Mouse (Mus musculus): ENCODE results near the gene Kdelr1. TPM values are rescaled to one million over a fixed set of nuclear protein-coding genes. Genes with fewer than 3 reads are reported as not detected.

Kdelr1 gene
- polyA plus RNA-seq, 1 experiment: 121 TPM

DNA sequence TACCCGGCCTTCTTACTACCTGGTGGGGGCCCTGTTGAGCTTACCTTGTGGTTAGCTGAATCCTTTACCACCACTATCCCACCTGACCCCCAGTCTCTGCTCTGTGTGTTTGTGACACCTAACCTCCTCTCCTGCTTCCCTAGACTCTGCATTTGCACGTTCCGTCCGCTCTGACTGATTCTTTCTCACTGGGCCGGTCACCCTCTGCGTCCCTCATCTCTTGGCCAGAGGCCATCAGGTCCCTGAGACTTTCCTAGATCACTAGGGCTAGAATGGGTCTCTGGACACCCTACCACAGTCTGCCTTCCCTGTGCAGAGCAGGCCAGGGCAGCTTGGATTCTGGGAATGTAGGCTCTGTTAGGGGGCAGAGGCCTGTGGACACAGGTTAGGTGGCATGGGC is 41.5 kb downstream of the Kdelr1 start:
- DNase-seq (ENCODE audit: extremely low spot score in 1 of 2, low spot score in 1 of 2): no peak

DNA sequence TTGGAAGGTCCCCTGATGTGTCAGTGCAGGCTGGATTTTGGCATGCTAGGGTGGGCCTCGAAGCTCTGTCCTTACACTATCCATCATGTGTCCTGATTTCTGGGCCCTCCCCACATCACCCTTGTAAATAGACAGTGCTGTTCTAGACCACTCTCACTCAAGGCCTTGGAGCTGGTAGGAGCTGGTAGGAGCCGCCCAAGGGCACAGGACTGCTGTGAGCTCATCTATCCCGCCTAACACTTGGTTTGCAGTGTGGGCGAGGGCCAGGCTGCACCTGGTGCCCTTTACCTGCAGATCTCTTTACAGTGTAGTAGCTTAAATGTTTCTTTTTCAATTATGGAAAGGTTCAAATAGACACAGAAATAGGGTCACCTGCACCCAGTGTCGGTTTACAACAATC is 42.4 kb downstream of the Kdelr1 start:
- no peak for DNase-seq (ENCODE audit: extremely low spot score in 1 of 2, low spot score in 1 of 2)

DNA sequence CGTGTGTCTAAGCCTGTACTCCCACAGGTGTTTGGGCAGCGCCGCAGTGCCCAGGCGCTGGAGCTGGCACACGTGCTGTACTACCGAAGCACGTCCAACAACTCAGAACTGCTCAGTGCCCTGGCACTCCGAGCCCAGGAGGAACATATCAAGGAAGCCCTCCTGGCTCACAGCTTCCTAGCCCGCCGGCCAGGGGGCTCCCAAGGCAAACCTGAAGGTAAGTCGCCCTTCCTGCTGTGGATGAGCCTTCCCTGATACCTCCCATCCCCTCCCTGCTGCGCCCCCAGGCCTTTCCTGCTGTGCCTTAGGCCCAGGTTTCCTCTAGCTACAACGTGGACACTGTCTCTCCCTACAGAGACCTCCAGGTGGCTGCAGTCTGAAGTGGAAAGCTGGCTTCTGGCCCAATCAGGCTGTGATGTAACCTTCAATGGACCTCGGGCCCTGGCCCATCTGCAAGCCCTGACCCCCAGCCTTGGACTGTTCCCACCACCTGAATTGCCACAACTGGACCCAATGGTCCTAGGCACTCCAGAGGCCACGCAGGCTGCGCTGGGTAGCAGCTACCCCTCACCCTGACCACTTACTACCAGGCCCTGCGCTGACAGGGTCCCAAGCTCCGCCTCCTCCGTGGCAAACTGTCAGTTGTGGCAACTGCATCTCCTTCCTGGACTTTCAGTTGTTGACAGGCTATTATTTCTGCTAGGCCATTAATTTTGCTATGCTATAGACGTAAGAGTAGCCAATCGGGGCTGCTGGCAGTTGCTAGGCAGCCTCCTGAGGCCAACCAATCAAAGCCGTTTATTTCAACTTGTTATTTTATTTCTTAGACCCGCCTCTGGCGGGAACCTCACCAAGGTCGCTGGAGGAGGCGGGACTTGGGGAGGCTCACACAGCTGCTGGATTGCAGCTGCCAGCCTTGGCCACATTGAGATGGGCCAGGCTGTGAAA is 43.8 kb downstream of the Kdelr1 start:
- peak; percentile 74 to 80 for DNase-seq (ENCODE audit: extremely low spot score in 1 of 2, low spot score in 1 of 2)

DNA sequence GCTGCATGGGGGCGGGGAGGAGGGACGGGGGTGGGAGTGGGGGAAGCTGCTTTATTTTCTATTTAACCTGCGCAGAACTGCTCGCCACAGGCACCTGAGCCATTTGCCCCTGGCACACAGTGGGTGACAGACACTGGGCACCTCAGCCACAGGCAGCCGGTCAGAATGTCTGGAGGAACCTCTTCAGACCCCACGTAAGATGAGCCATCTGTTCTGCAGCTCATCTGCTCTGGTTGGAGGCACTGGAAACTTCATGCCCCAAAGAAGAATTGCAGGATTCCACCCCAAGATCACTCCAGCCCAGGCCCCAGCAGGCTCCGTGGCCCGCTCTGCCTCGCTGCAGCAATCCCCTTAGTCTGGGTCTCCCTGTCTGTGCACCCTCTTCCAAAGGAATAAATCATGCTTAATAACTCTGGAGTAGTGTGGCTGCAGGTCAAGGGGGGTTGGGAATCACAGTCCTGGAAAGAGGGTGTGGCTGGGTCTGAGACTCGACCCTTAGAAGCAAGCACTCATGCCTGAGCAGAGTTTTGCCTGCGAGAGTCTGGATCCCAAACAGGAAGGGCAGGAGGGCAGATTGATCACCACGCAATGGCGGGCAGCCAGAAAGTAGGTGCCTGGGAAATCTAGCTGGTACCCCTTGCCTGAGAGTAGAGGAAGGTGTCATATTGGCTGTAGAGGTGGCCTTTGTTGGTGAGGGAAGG is 44.6 kb downstream of the Kdelr1 start:
- DNase-seq (ENCODE audit: extremely low spot score in 1 of 2, low spot score in 1 of 2): no peak

DNA sequence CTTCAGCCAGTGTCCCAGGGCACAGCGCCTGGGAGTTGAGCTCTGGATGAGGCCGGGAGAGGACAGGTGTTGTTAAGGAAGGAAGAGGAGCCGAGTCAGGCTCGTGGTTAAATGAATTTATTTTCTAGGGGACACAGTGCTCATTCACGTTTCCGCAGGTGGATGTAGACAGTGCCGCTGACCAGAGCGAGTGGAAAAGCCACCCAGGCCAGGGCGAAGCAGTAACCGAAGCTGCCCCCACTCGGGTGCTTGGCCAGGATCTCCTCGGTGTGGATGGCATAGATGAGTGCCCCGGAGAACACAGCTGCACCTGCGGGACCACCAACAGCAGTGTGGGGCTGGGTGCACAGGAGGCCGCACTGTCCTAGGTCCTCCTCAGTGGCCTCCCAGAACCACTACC is 45.4 kb downstream of the Kdelr1 start:
- DNase-seq (ENCODE audit: extremely low spot score in 1 of 2, low spot score in 1 of 2): no peak

DNA sequence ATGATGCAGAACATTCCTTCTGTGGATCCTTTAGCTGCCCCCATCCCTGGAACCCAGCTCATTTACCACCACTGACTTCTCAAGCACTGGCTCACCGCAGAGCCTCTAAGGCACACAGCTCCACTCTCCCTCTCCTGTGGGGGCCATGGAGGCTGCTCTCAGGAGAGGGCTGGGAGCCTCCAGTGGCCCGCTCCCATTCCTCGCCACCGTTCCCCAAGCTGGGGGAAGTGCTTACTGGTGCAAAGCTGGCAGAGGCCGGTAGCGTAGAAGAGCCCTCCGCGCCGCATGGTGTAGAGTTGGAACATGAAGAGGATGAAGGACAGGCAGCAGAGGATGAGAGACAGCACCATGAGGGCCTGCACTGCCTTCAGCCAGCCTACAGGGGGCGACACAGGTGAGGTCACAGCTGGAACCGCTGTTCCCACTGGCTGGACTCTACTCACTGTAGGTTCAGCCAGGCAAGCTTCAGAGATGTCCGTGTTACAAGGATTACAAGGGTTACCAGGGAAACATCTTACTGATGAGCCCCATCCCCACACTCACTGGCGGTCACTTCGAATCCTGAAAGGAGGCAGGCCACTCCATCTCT is 46.6 kb downstream of the Kdelr1 start:
- no peak for DNase-seq (ENCODE audit: extremely low spot score in 1 of 2, low spot score in 1 of 2)

DNA sequence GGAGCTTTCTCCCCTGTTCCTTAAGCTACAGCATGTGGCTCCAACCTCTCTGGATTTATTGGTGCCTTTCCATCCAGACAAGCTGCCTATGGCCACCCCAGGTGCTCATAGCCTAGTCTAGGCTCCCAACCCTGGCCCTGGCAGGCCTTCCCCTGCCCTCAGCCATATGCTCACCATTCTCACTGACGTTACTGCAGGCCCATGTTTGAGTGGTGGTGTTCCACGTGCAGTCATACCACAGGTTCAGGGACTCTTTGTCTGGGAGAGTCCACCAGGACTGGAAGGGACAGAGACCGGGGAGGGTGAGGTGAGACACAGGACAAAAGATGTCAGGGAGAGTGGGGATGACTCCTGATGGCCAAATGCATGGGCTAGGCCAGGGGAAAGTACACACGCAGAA is 47.2 kb downstream of the Kdelr1 start:
- DNase-seq (ENCODE audit: extremely low spot score in 1 of 2, low spot score in 1 of 2): no peak

DNA sequence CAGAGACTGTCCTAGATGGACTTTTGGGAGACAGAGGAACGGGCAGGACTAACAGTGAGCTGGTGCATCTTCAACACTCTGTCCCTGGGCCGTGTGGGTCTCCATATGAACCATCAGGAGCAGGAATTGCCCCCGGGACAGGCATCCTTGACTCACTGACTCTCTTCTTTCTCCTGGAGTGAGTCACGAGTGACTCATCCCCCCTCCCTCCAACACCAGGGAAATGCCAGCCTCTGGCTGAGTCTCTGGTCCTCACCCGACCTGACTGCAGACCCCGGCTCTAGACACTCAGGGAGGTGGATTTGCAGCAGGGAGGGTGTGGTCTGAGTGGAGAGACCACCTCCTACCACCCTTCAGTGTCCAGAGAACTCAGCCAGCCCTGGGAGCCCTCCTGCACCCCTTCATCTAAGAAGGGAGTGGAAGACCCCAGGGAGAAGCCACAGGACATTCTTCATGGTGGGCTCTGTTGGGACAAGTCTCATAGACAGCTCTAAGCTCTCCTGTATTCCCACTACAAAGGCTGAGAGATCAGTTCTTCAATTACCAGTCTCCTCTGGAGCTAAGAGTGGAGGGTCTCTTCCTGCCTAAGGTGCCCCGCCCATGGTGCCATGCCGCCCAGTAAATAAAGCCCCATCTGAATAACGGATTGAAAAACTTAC is 48.1 kb downstream of the Kdelr1 start:
- peak in 1 of 2 experiments; percentile 50 for DNase-seq (ENCODE audit: extremely low spot score in 1 of 2, low spot score in 1 of 2)

DNA sequence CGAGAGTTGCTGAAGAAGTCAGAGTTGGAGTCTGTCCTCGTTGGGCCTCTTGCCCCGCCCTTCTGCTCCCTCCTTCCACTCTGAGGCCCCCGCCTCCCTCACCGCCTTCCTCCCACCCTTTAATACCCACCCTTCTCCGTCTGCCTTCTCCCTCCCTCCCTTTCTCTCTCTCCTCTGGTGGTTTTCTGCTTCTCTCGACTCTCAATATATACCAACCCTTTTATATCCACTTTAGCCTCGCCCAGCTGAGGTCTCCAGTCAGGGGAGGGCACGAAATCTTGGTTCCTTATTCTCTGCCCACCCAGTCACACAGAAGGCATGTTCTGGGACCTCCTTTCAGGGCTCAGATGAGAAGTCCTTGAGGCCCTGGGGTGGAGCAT is 48.7 kb downstream of the Kdelr1 start, which contains the start of gene Emp3:
Emp3 (minus strand) TSS at position 163 of the 380 bp plus-strand sequence.
- no peak for DNase-seq (ENCODE audit: extremely low spot score in 1 of 2, low spot score in 1 of 2)

DNA sequence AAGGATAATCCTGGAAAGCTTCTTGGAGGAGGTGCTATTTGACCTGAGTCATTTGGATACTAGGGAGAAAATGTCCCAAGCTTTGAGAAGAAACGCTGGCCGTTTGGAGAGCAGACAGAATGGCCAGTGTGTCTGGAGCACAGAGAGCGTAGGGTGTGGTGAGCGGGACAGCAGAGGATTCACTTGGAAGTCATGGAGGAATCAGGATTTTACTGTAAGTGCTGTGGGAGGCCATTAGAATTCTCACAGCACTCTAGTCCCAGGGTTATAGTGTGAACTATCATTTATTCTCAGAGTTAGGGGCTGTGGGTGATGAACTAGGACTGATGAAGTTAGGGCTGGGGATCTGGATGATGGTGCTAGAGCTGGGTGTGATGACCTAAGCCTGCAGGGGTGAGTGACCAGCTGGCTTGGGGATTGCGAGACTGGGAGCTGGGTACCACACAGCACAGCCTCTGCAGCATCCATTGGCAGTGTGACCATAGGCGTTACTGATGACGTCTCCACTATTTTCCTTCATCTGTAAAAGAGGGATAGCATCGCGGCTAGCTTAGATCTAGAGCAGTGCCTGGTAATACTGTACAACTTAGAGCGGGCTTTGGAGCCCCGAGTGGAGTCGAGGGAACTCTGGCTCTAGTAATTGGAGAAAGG is 49.5 kb downstream of the Kdelr1 start:
- DNase-seq (ENCODE audit: extremely low spot score in 1 of 2, low spot score in 1 of 2): no peak

DNA sequence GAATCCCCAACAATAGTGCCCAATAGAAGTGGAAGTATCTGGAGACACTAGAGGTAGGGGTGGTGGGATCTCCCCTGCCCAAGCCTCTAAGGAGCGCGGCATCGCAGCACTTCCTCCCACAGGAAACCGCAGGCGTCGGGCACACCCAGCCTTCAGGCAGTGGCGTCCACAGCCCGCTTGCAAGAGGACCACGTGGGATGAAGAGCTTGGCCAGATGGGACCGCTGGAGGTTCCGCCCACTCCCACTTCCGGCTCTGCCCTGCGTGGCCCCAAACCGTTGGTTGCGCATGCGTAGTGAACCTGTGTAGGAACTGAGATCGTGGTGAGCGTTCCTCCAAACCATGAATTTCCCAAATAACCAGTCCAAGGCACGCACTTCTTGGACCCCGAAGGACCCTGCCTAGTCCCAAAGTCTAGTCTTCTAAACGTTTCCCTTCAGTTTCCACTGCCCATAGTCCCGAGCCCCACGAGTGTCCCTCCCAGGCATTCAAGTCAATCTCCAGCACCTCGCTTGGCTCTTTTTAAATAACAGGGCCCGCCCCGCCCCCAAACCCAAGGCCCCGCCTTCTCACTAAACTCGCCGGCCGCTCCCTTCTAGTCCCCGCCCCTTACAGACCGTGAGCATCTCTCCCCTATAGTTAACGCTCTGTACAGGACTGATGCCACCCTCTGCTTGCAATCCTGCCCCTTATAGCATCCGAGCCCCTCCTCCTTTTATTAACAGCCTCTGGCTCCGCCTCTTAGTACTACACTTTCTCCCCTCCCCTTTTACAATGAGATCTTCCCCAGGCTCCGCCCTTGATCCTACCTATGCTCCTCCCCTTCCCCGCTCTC is 50.6 kb downstream of the Kdelr1 start:
- DNase-seq (ENCODE audit: extremely low spot score in 1 of 2, low spot score in 1 of 2): peak; percentile 91 to 95

DNA sequence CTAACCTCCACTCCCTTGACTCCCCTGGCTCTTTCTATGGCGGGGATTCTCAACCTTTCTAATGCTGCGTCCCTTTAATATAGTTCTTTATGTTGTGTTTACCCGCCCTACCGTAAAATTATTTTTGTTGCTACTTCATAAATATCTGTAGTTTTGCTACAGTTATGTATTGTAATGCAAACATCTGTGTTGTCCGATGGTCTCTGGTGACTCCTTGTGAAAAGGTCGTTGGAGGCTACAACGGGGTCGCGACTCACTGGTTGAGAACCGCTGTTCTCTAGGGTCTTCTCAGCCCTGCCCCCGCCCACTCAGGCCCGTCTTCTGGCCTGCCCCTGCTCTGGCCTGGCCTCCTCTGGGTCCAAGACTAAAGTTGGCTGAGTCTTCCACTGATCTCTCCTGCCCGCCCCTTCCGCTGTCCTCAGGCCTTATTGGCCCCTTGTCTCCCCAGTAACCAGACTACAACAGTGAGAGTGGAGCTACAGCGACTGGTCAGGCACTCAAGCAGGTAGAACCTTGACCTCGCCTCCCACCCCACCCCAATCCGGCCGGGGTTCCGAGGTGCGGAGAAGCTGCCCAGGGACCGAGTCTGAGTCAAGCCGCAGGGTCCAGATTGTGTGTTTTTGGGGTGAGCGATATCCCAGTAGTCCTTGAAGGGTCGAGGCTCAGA is 51.3 kb downstream of the Kdelr1 start, which contains the start of gene Ccdc114:
Ccdc114 (plus strand) TSS at position 311 of the 667 bp plus-strand sequence.
- peak in 1 of 2 experiments; percentile 27 for DNase-seq (ENCODE audit: extremely low spot score in 1 of 2, low spot score in 1 of 2)

DNA sequence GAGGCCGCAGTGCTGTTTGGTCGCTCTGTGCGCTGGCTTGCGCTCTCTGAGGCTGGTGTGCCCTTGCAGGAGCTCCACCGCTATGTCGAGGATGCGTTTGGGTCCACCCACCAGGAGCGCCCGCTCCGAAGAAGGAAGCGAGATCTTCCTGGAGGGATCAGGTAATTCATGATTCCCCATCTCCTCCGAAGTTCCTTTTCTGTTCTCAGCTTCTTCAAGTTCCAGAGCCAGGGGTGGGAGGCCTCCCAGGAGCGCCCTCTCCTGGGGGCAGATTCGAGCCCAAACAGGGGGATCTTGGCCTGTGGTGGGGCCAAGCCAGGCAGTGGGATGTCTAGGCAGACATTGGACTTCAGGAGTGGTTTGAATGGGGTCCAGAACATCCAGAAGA is 51.9 kb downstream of the Kdelr1 start:
- no peak for DNase-seq (ENCODE audit: extremely low spot score in 1 of 2, low spot score in 1 of 2)

DNA sequence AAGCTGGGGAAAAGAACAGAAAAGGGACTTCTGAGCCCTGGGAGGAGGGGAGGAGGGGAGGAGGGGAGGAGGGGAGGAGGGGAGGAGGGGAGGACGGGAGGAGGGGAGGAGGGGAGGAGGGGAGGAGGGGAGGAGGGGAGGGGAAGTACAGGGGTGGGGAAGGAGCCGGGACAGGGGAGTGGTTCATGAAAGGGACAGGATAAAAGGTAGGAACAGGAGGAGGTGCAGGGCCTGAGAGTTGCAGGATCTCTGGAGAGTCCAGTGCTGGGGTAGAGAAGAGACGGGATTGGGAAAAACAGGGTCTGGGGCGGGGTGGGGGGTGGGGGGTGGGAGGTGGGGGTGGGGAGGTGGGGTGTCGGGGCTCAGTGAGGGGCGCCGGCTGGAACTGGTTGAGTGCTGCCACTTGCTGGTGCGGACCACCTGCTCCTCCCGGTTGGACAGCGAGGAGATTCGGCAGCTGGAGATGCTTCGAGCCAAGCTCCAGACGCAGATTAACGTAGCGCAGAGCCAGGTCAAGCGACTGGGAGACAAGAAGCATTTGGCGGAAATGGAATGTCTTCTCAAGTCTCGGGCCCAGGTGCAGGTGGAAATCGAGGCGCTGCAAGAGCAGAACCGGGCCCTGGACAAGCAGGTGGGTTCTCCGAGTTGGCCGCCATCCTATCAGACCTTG is 56.2 kb downstream of the Kdelr1 start:
- DNase-seq (ENCODE audit: extremely low spot score in 1 of 2, low spot score in 1 of 2): no peak

DNA sequence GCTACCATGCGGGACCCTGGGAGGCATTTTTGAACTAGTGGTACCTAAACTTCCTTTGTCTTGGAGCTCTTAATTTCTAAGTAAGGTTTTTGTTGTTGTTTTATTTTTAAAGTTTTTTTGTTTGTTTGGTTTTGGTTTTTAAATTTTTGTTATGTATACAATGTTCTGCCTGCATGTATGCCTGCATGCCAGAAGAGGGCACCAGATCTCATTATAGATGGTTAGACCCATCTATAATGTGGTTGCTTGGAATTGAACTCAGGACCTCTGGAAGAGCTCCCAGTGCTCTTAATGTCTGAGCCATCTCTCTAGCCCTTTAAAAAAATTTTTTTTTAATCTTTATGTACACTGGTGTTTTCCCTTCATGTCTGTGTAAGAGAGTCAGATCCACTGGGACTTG is 57.1 kb downstream of the Kdelr1 start:
- DNase-seq (ENCODE audit: extremely low spot score in 1 of 2, low spot score in 1 of 2): no peak

All from frontal cortex, adult 2 months (tissue).